Mouse (Mus musculus) lung, postnatal 0 days (tissue): Measurements from ENCODE around the gene St3gal3. TPM values are rescaled to one million over a fixed set of nuclear protein-coding genes. Genes with fewer than 3 reads are reported as not detected.

Experiments used
- ATAC-seq: fragments of 200-750 bp; cut with Nextera tagmentation; 2 replicates; pipeline ENCODE4 v1.8.0; 2017; ENCODE audit warnings: moderate library complexity
- DNase-seq: peaks from one replicate; pipeline ENCODE4 v3.0.0-alpha.2; 2016; ENCODE audit warnings: low spot score
- H3K27ac ChIP-seq: fragments of 300-500 bp; sonication (generic); 2 replicates; pipeline ENCODE4 v1.5.1; 2014; ENCODE audit warnings: antibody characterized with exemption, mild to moderate bottlenecking, low read length, mixed read lengths
- H3K27me3 ChIP-seq: fragments of 300-500 bp; sonication (generic); replicated peaks from 2 replicates; pipeline ENCODE4 v1.6.1; 2014; ENCODE audit warnings: low read length, mixed read lengths; ENCODE audit not compliant: insufficient read depth
- H3K36me3 ChIP-seq: fragments of 300-500 bp; sonication (generic); 2 replicates; pipeline ENCODE4 v1.6.1; 2014; ENCODE audit warnings: low read length, mixed read lengths; ENCODE audit not compliant: insufficient read depth
- H3K4me1 ChIP-seq: fragments of 300-500 bp; sonication (generic); 2 replicates; pipeline ENCODE4 v1.6.1; 2014; ENCODE audit warnings: antibody characterized with exemption, low read depth, low read length, mixed read lengths; ENCODE audit not compliant: insufficient read depth
- H3K4me2 ChIP-seq: fragments of 300-500 bp; sonication (generic); replicated peaks from 2 replicates; pipeline ENCODE4 v1.6.1; 2014; ENCODE audit warnings: low read depth, mild to moderate bottlenecking, low read length, moderate library complexity, mixed read lengths
- H3K4me3 ChIP-seq: fragments of 300-500 bp; sonication (generic); 2 replicates; pipeline ENCODE4 v1.5.1; 2014; ENCODE audit warnings: low read depth, low read length
- H3K9ac ChIP-seq: fragments of 300-500 bp; sonication (generic); replicated peaks from 2 replicates; pipeline ENCODE4 v1.6.1; 2014; ENCODE audit warnings: low read depth, mild to moderate bottlenecking
- H3K9me3 ChIP-seq: fragments of 300-500 bp; sonication (generic); 2 replicates; pipeline ENCODE4 v1.6.1; 2016; ENCODE audit warnings: low read length, mixed read lengths
- CTCF ChIP-seq: IDR thresholded peaks from 2 replicates; pipeline ENCODE4 v1.5.1; 2016; ENCODE audit warnings: antibody characterized with exemption, mild to moderate bottlenecking
- EP300 ChIP-seq: IDR thresholded peaks from 2 replicates; pipeline ENCODE4 v1.6.1; 2016; ENCODE audit warnings: antibody characterized with exemption, mild to moderate bottlenecking, control low read depth
- WGBS: fragments of 180-500 bp; shearing (Covaris S2); extraction: QIAGEN DNeasy Blood & Tissue Kit; methylation state at CpG from one replicate; pipeline ENCODE4 v1.1.7; 2014; 5-methylcytosine and 5-hydroxymethylcytosine counted together
- polyA plus RNA-seq: library from polyadenylated mRNA; unstranded; fragments of >200 nt; fragmentation: Nextera tagmentation; extraction: Ambion mirVana; gene quantifications from 2 replicates; pipeline ENCODE4 v1.2.1, GENCODE M21; 2015

The St3gal3 gene
- polyA plus RNA-seq, 1 experiment from 2014 or later, result 4.5 TPM

DNA sequence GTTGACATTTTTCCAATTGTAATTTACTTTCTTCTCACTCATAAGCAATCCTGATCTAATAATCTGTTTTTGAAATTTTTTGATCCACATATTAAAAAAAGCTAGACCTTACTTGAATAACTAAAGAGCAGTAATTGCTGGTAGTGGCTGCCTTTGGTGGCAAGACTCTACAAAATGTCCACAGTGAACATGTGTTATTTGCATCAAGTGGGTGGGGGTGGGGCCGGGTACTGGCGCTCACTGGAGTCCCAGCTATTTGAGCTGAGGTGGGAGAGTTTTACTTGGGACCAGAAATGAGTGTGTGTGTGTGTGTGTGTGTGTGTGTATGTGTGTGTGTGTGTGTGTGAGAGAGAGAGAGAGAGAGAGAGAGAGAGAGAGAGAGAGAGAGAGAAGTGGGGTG, 77.6 kb downstream of the St3gal3 start:
- Histone ChIP-seq H3K4me1 (peaks cover 8% of the 10 kb centered on the region; the same call in 1 of the 2 replicates), H3K4me3 (no peak overlapping the region), H3K36me3 (no peaks in the 10 kb centered on the region), H3K4me2 (no peak overlapping the region), H3K9me3 (no peaks in the 10 kb centered on the region), H3K9ac (no peak overlapping the region), H3K27ac (peak overlapping the region; percentile 68; the same call in 1 of the 2 replicates), H3K27me3 (no peaks in the 10 kb centered on the region)
- TF ChIP-seq CTCF (no peak), EP300 (no peak)
- ATAC-seq (no peak), DNase-seq (no peak)
- WGBS, result 60% methylated on average over 2 of the region's 2 CpGs

DNA sequence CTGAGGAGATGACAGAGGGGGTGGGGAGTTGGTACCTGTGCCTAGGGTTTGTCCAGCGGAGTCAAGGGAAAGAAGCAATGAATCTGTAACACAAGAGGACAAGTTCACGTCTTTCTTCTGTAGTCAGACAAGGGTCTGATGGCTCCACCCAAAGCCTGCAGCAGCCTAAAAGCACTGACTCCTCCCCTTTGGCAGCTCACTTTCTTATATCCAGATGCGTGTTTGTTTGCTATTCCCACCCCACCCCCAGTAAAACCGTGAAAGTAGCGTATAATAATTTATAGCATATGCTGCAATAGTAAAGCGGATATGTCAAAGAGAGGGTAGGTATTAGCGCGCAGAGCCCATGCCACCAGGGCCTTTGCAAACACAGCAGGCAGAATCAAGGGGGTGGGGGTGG, 80.1 kb downstream of the St3gal3 start:
- TF ChIP-seq CTCF (no peak), EP300 (no peak)
- Histone ChIP-seq H3K36me3 (no peaks in the 10 kb centered on the region), H3K27me3 (no peaks in the 10 kb centered on the region), H3K4me3 (no peak overlapping the region), H3K9me3 (no peaks in the 10 kb centered on the region), H3K27ac (no peak overlapping the region), H3K4me2 (no peak overlapping the region), H3K9ac (no peak overlapping the region), H3K4me1 (no peaks in the 10 kb centered on the region)
- no peak for ATAC-seq
- DNase-seq, result peak; percentile 58
- WGBS, result 63% methylated on average over 8 of the region's 8 CpGs

DNA sequence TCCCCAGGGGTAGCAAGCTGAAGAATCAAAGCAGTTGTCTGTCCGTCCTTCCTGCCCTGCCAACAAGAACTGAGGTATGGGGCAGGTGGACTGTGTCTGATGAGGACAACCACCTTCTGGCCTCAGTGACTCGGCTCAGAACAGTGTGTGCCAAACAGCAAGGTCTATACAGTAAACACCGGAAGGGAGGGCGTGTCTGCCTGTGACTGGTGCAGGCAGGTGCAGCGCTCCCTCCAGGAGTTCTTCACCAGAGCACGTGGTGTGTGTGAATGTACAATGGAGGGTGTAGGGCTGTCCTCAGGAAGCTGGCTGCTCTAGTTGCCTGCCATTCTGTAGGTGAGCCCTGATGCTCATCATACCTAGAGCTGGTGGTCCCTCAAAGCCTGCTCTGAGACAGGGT, 80.8 kb downstream of the St3gal3 start:
- ATAC-seq (no peak), DNase-seq (no peak)
- Histone ChIP-seq H3K27ac (no peak overlapping the region), H3K9me3 (no peaks in the 10 kb centered on the region), H3K27me3 (no peaks in the 10 kb centered on the region), H3K9ac (no peak overlapping the region), H3K4me1 (no peaks in the 10 kb centered on the region), H3K4me2 (no peak overlapping the region), H3K4me3 (no peak overlapping the region), H3K36me3 (no peaks in the 10 kb centered on the region)
- TF ChIP-seq EP300 (no peak), CTCF (no peak)
- whole genome bisulfite sequencing, result 77% methylated on average over 6 of the region's 6 CpGs

DNA sequence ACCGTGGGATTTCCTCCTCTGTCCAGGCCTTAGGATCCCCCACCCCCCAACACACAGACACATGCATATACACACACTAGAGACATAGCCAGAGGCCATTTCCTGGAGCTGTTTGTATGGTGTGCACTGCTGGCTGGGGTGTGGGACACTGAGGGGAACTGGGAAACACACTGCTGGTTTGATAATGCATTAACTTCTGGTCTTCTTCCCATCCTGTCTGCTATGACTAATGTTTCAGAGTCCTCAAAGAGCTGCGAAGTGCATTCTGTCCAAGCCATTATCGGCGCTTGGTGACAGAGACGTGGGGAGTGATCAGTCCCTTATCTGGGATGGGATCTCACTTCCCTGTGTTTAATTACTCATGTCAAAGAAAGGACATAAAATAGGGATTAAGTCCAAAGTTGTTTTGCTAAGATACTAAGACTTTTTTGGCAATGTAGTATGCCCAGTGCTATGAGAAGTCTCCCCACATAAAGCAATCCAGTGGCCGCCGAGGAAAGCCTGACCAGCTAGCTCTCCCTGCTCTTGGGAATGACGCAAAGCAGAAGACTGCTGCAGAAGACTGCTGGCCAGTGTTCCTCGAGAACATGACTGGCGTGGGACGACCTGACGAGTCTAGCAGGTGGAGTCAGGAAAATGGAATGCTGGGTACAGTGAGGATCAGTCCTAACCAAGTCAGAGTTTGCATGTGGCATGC, 85.0 kb downstream of the St3gal3 start:
- Histone ChIP-seq H3K27me3 (no peaks in the 10 kb centered on the region), H3K4me1 (no peaks in the 10 kb centered on the region), H3K27ac (peak overlapping the region; percentile 57), H3K9ac (no peak overlapping the region), H3K4me3 (no peak overlapping the region), H3K4me2 (no peak overlapping the region), H3K36me3 (no peaks in the 10 kb centered on the region), H3K9me3 (no peaks in the 10 kb centered on the region)
- peak; percentile 69 for DNase-seq
- 23% methylated on average over 12 of the region's 12 CpGs for WGBS
- ATAC-seq, result peak; percentile 93
- no peak for TF ChIP-seq CTCF
- TF ChIP-seq EP300, result peak; percentile 48; the same call in 1 of the 2 replicates

DNA sequence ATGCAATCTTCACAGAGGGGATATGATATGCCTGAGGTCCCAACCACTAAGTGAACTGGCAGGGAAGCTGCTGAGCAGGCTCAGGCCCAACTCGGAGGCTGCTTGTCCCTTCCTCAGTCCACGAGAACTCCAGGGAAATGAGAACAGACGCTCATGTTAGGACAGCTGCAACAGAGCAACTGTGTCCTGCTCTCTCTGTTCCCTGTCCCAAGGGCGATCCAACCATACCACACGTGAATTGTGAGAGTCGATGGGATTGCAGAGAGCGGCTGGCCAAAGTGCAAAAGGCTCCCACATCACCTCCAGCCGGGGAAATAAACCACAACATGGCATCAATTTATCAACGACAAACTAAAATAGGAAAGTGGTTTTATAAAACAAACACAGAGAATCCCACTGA, 90.2 kb downstream of the St3gal3 start:
- no peak for DNase-seq
- Histone ChIP-seq H3K4me2 (no peak overlapping the region), H3K9me3 (no peaks in the 10 kb centered on the region), H3K4me1 (peaks cover 2% of the 10 kb centered on the region; the same call in 1 of the 2 replicates), H3K4me3 (no peak overlapping the region), H3K27ac (no peak overlapping the region), H3K9ac (no peak overlapping the region), H3K36me3 (no peaks in the 10 kb centered on the region), H3K27me3 (no peaks in the 10 kb centered on the region)
- TF ChIP-seq EP300 (no peak), CTCF (no peak)
- whole genome bisulfite sequencing, result 65% methylated on average over 9 of the region's 9 CpGs
- no peak for ATAC-seq

DNA sequence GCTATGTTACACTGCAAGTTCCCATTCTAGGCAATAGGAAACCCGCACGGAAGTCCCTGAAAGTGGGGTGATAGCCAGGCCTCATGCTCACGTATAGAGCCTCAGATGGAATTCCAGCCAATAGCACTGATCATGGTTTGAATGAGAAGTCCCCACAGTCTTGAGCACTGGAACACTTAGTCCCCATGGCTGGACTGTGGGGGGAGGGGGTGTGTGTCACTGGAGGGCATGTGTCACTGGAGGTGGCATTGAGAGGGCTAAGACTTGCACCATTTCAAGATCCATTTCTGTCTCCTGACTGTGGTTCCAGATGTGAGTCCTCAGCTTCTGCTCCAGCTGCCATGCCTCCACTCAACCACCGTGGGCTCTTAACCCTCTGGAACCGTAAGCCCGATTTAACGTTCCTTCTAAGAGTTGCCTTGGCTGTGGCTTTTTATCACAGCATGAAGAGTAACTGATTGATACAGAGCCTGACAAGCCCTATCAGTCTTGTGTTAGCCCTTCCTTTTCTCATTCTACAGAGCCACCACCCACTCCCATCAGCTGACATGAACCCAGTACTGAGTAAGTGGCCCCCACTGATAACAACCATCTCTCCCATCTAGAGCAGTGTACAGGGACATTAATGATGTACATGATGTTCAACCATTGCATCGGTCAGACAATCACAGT, 91.2 kb downstream of the St3gal3 start:
- Histone ChIP-seq H3K4me1 (peaks cover 2% of the 10 kb centered on the region; the same call in 1 of the 2 replicates), H3K9ac (no peak overlapping the region), H3K36me3 (no peaks in the 10 kb centered on the region), H3K9me3 (no peaks in the 10 kb centered on the region), H3K27ac (no peak overlapping the region), H3K4me3 (no peak overlapping the region), H3K4me2 (no peak overlapping the region), H3K27me3 (no peaks in the 10 kb centered on the region)
- 74% methylated on average over 8 of the region's 8 CpGs for whole genome bisulfite sequencing
- peak; percentile 40 for DNase-seq
- ATAC-seq, result peak; percentile 76
- TF ChIP-seq CTCF, result no peak
- TF ChIP-seq EP300, result peak; percentile 18; the same call in 1 of the 2 replicates
